In the genomic region with DNA sequence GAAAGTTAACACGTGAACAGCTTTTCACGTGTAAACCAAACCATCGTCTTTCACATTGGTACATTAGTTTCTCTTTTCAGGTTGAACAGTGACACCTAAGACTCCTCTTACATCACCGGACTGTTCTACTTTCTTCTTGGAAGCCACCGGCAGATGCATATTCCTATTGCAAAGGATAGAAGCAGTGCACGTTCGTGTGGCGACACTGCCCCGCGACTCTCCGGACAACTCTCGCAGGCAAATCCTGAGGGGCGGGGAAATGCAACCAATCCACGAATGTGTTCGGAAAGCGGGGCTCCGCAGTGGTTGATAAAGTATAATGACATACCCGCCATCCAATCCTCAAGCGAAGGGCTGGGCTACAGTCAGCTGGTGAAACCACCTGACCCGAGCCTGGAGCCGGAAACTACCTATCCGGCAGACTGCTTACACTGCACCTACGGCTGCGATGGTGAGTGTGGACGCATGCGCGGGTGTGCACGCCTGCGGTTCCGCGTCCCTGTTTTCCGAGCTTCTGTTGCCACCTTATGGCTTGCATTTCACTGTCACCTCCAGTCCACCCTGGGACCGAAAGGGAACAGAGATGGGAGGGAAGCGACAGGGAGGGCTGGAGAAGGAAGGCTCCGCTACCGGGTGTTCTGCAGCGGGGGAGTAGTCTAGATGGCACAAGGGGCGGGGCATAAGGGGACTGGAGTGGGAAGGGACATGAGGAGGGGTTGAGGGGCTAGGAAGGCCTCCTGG, we compare ENCODE assay signal across 1 mouse cellular context.
TF ChIP-seq lines count a peak whose summit lies in the region.

Gene Lamtor4, plus strand, starts transcription at position 130 of the 741 bp plus-strand sequence.

TF ChIP-seq in CH12.LX, 34 proteins besides CTCF, POLR2A, EP300 and RAD21 (continued from another document):
- TF ChIP-seq MEF2A (IDR thresholded peaks at IDR 0.05; ENCODE audit: borderline replicate concordance, low read depth, low read length) = no peak; the same call in 1 of the 2 replicates
- TF ChIP-seq PAX5 (IDR thresholded peaks at IDR 0.05; ENCODE audit: low read length) = no peak
- no peak for TF ChIP-seq SMC3 (IDR thresholded peaks at IDR 0.05; ENCODE audit: low read depth, low read length)
- no peak for TF ChIP-seq ZNF384 (IDR thresholded peaks at IDR 0.05; ENCODE audit: low read depth, low read length)
- TF ChIP-seq ZC3H11A (IDR thresholded peaks at IDR 0.05; ENCODE audit: low read depth, low read length) = no peak
- peak; percentile 95 for TF ChIP-seq NRF1 (IDR thresholded peaks at IDR 0.05; ENCODE audit: low read depth, low read length)
- peak; percentile 93 for TF ChIP-seq CHD2 (IDR thresholded peaks at IDR 0.05; ENCODE audit: low read length)
- TF ChIP-seq GABPA (IDR thresholded peaks at IDR 0.05; ENCODE audit: insufficient replicate concordance, low read depth, low read length) = no peak
- TF ChIP-seq MYC (IDR thresholded peaks at IDR 0.05; ENCODE audit: low read depth, low read length) = peak; percentile 93
- TF ChIP-seq POLR2AphosphoS2 (IDR thresholded peaks at IDR 0.05; ENCODE audit: low read depth, low read length) = peak; percentile 94
- peak; percentile 92 for TF ChIP-seq USF1 (IDR thresholded peaks at IDR 0.05; ENCODE audit: low read depth, low read length)
- peak; percentile 92 for TF ChIP-seq ELF1 (IDR thresholded peaks at IDR 0.05; ENCODE audit: low read depth, low read length)
- TF ChIP-seq ETS1 (conservative IDR thresholded peaks at IDR 0.05; ENCODE audit: low read depth, low read length) = peak; percentile 90
- peak; percentile 77 for TF ChIP-seq MAFK (IDR thresholded peaks at IDR 0.05; ENCODE audit: insufficient replicate concordance, low read length)
- no peak for TF ChIP-seq JUND (conservative IDR thresholded peaks at IDR 0.05; ENCODE audit: low read depth, low read length)
- TF ChIP-seq UBTF (IDR thresholded peaks at IDR 0.05; ENCODE audit: low read depth, low read length) = no peak
- TF ChIP-seq KAT2A (IDR thresholded peaks at IDR 0.05; ENCODE audit: insufficient replicate concordance, low read length) = peak; percentile 70; the same call in 1 of the 2 replicates
- TF ChIP-seq NELFE (IDR thresholded peaks at IDR 0.05; ENCODE audit: low read depth, low read length) = peak; percentile 96
- peak; percentile 26; the same call in 1 of the 2 replicates for TF ChIP-seq RCOR1 (conservative IDR thresholded peaks at IDR 0.05; ENCODE audit: low read depth, low read length)
- peak; percentile 41 for TF ChIP-seq IRF4 (IDR thresholded peaks at IDR 0.05; ENCODE audit: low read depth, low read length)
- TF ChIP-seq JUN (IDR thresholded peaks at IDR 0.05; ENCODE audit: insufficient read depth, low read depth, low read length) = no peak
- TF ChIP-seq USF2 (conservative IDR thresholded peaks at IDR 0.05; ENCODE audit: low read depth, low read length) = peak; percentile 86
